Mouse (Mus musculus) heart, adult 18-20 months (tissue): Measurements from ENCODE around the gene Nnmt. TPM values are rescaled to one million over a fixed set of nuclear protein-coding genes. Genes with fewer than 3 reads are reported as not detected.

Source experiments
- DNase-seq, 2 experiments: peaks; one replicate each; pipeline ENCODE4 v3.0.0; 2021 to 2022; ENCODE audit warnings: mixed read lengths in 1 of 2
- total RNA-seq, 2 experiments: library from RNA; stranded (reverse); gene quantifications; 2 replicates each; pipeline ENCODE4 v1.2.3; 2021

Gene Nnmt
- total RNA-seq, 2 experiments from 2014 or later: 4.1 to 6.2 TPM

GRCm38 (mm10) chr9:48558637-48559036, 46.3 kb downstream of the Nnmt start:
- DNase-seq: peak in 1 of 2 experiments; percentile 49

GRCm38 (mm10) chr9:48549056-48549455, 55.9 kb downstream of the Nnmt start:
- DNase-seq: no peak

GRCm38 (mm10) chr9:48547233-48547632, 57.7 kb downstream of the Nnmt start:
- DNase-seq: no peak

Other genes with a start within 250 kb of the Nnmt start
- 10 to 100 TPM; 65.7 to 71.4 TPM for gene Rexo2, start 124.5 kb downstream of the Nnmt start, total RNA-seq
- 10 to 100 TPM; 21.1 to 21.8 TPM for gene Rbm7, start 109.9 kb downstream of the Nnmt start, total RNA-seq
- gene Gm5617, start 109.7 kb downstream of the Nnmt start, total RNA-seq: 10 to 100 TPM; 38.2 to 42.3 TPM
- 100 to 1,000 TPM; 122 to 213 TPM for gene Zbtb16, start 231.1 kb upstream of the Nnmt start, total RNA-seq